Comparison of ENCODE assay signal across 8 mouse cellular contexts in genomic region chr13:95746509-95746908, GRCm38 (mm10). TPM values are rescaled to one million over a fixed set of nuclear protein-coding genes. Genes with fewer than 3 reads are reported as not detected.
DNase-seq lines count a peak whose midpoint lies in the region; ATAC-seq and TF ChIP-seq lines count a peak whose summit lies in the region.

No protein-coding gene starts in this region.

- ATAC-seq in forebrain, embryonic 13.5 days = peak; percentile 85; the same call in 1 of the 2 replicates
- ATAC-seq in liver, embryonic 14.5 days (ENCODE audit: insufficient read depth) = no peak
- peak; percentile 41; the same call in 1 of the 2 replicates for ATAC-seq in neutrophil, adult 5-6 weeks (ENCODE audit: extremely low read depth, insufficient number of reproducible peaks, low FRiP score, poor library complexity, severe bottlenecking)

- no peak overlapping the region for H3K4me2 ChIP-seq in forebrain, embryonic 13.5 days
- no peak overlapping the region for H3K4me2 ChIP-seq in liver, embryonic 14.5 days (ENCODE audit: low read depth)

- H3K9me3 ChIP-seq in forebrain, embryonic 13.5 days (replicated peaks) = no peaks in the 10 kb centered on the region
- no peaks in the 10 kb centered on the region for H3K9me3 ChIP-seq in liver, embryonic 14.5 days (ENCODE audit: control insufficient read depth, low read length)

- no peaks in the 10 kb centered on the region for H3K27me3 ChIP-seq in forebrain, embryonic 13.5 days
- no peaks in the 10 kb centered on the region for H3K27me3 ChIP-seq in liver, embryonic 14.5 days (ENCODE audit: control insufficient read depth, insufficient read depth, low read length)

- peak; percentile 53 for DNase-seq in ovary, postnatal 36 days (ENCODE audit: low spot score)
- DNase-seq in ovary, postnatal 10 days (ENCODE audit: low spot score) = no peak
- peak; percentile 38 for DNase-seq in c-Kit-positive CD71-positive TER-119-positive erythroid progenitor cells, embryonic 14.5 days (ENCODE audit: low spot score)
- DNase-seq in kidney, adult 18-20 months = peak; percentile 45
- DNase-seq in liver, embryonic 14.5 days (ENCODE audit: low read depth in 3 of 3, low spot score in 3 of 3) = peak in 2 of 3 experiments; percentile 12 to 19
- DNase-seq in thymus, postnatal 25 days = peak; percentile 75

- H3K9ac ChIP-seq in forebrain, embryonic 13.5 days = no peak overlapping the region
- no peak overlapping the region for H3K9ac ChIP-seq in liver, embryonic 14.5 days (replicated peaks)

- H3K4me3 ChIP-seq in forebrain, embryonic 13.5 days = no peak overlapping the region
- no peak overlapping the region for H3K4me3 ChIP-seq in liver, embryonic 14.5 days (ENCODE audit: insufficient read depth in 1 of 2, low read depth in 2 of 2, low read length in 2 of 2)

- no peaks in the 10 kb centered on the region for H3K36me3 ChIP-seq in forebrain, embryonic 13.5 days (ENCODE audit: poor library complexity, severe bottlenecking)
- H3K36me3 ChIP-seq in liver, embryonic 14.5 days (replicated peaks; ENCODE audit: control insufficient read depth, insufficient read depth, low read depth) = no peaks in the 10 kb centered on the region

- WGBS in forebrain, embryonic 13.5 days = 8% methylated on average over 6 of the region's 6 CpGs
- WGBS in liver, embryonic 14.5 days (ENCODE audit: insufficient replicate concordance) = 5% methylated on average over 6 of the region's 6 CpGs

- no peak for TF ChIP-seq EP300 in liver, embryonic 14.5 days (IDR thresholded peaks at IDR 0.05; ENCODE audit: low read depth)

- no peak overlapping the region for H3K27ac ChIP-seq in forebrain, embryonic 13.5 days
- H3K27ac ChIP-seq in liver, embryonic 14.5 days = no peak overlapping the region

- H3K4me1 ChIP-seq in forebrain, embryonic 13.5 days = no peaks in the 10 kb centered on the region
- H3K4me1 ChIP-seq in liver, embryonic 14.5 days (replicated peaks; ENCODE audit: control insufficient read depth in 2 of 2, insufficient read depth in 2 of 2, low read length in 1 of 2) = no peaks in the 10 kb centered on the region

- peak; percentile 91 for TF ChIP-seq CTCF in liver, embryonic 14.5 days (IDR thresholded peaks at IDR 0.05; ENCODE audit: low read depth)

RNA-seq across cellular contexts. Expression of gene F2rl2, which starts 49.9 kb away (rescaled TPM):
- 0.52 and 0.58 TPM in 2 replicates for polyA plus RNA-seq in forebrain, embryonic 13.5 days (2015; fragmentation: Nextera tagmentation; extraction: Ambion mirVana)
- polyA plus RNA-seq in liver, embryonic 14.5 days (2012; rRNA removed) = 7.9 and 10.9 TPM in 2 replicates
- 10.7 and 13.3 TPM in 2 replicates for polyA plus RNA-seq in liver, embryonic 14.5 days (2014; fragmentation: Nextera tagmentation; extraction: Ambion mirVana)
- total RNA-seq in neutrophil, adult 5-6 weeks (2017) = 1.3 and 2.6 TPM in 2 replicates
